In genomic region chr12:52624871-52625270, GRCm38 (mm10) we compare ENCODE assay signal across 17 mouse cellular contexts.
DNase-seq lines count a peak whose midpoint lies in the region; TF ChIP-seq lines count a peak whose summit lies in the region.
"Had no signal": no experiment of that assay in that cellular context is flagged by ENCODE, and none has a peak within 500 bp of the region (broad histone marks: within the 10 kb centered on the region; RNA-seq: fewer than 3 reads in every experiment).

No protein-coding gene starts in this region.

- DNase-seq in heart, adult 11 months = peak; percentile 58
- DNase-seq in heart, adult 2 months = no peak
- peak; percentile 36 for DNase-seq in NIH3T3 (ENCODE audit: low read depth)
- no peak for DNase-seq in layer of hippocampus, adult 18-20 months (ENCODE audit: low spot score in 2 of 2)
- no peak for DNase-seq in frontal cortex, postnatal 10 days (ENCODE audit: low spot score in 2 of 2)
- DNase-seq: adrenal gland, postnatal 10 days; cerebellum, adult 2 months; gastrocnemius, adult 2 months; gastrocnemius, postnatal 25 days; heart, adult 18-20 months; heart, postnatal 14 days had no signal

- H3K27me3 ChIP-seq in heart, adult 2 months (ENCODE audit: control insufficient read depth, insufficient read depth, low read length) = no peaks in the 10 kb centered on the region
- H3K27me3 ChIP-seq: CH12.LX; embryonic facial prominence, embryonic 13.5 days; forebrain, embryonic 12.5 days; heart, embryonic 15.5 days; hindbrain, embryonic 15.5 days had no signal

- no peaks in the 10 kb centered on the region for H3K36me3 ChIP-seq in heart, adult 2 months (ENCODE audit: control insufficient read depth, insufficient read depth, low read length)
- H3K36me3 ChIP-seq in macrophage (ENCODE audit: inconsistent target) = no peaks in the 10 kb centered on the region
- H3K36me3 ChIP-seq: embryonic facial prominence, embryonic 13.5 days; forebrain, embryonic 12.5 days; heart, embryonic 15.5 days; hindbrain, embryonic 15.5 days had no signal

- no peak for TF ChIP-seq CTCF in heart, adult 2 months (IDR thresholded peaks at IDR 0.05)

- H3K4me1 ChIP-seq in heart, adult 2 months (ENCODE audit: control insufficient read depth, insufficient read depth, low read length) = no peaks in the 10 kb centered on the region
- H3K4me1 ChIP-seq: heart, embryonic 15.5 days; hindbrain, embryonic 15.5 days had no signal

- H3K4me3 ChIP-seq in heart, adult 2 months = no peak overlapping the region
- no peak overlapping the region for H3K4me3 ChIP-seq in macrophage (ENCODE audit: inconsistent target)
- H3K4me3 ChIP-seq: embryonic facial prominence, embryonic 13.5 days; forebrain, embryonic 12.5 days; gastrocnemius, adult 2 months; heart, embryonic 15.5 days; hindbrain, embryonic 15.5 days had no signal

- no peak overlapping the region for H3K27ac ChIP-seq in heart, adult 2 months
- 0 out of 2 replicates have a peak overlapping the region, but pooled peaks have one; percentile 12 for H3K27ac ChIP-seq in macrophage
- H3K27ac ChIP-seq: embryonic facial prominence, embryonic 13.5 days; forebrain, embryonic 12.5 days; gastrocnemius, adult 2 months; heart, embryonic 15.5 days; hindbrain, embryonic 15.5 days had no signal

- TF ChIP-seq EP300 in heart, adult 2 months (IDR thresholded peaks at IDR 0.05; ENCODE audit: insufficient read depth, low read depth, low read length) = no peak

- no peak for TF ChIP-seq POLR2A in heart, adult 2 months (IDR thresholded peaks at IDR 0.05; ENCODE audit: insufficient read depth, low read depth, low read length)

- WGBS in heart, adult 2 months = 60% methylated on average over 1 of the region's 1 CpGs
- WGBS in macrophage (ENCODE audit: missing documents) = 83% methylated on average over 1 of the region's 1 CpGs

- no peaks in the 10 kb centered on the region for H3K79me2 ChIP-seq in heart, adult 2 months (replicated peaks; ENCODE audit: control insufficient read depth, insufficient read depth, low read length)
- H3K79me2 ChIP-seq in macrophage (ENCODE audit: inconsistent target) = no peaks in the 10 kb centered on the region

- intact Hi-C loops in heart, adult 2 months (cut with DNase I) = no loop called here

- no peak overlapping the region for H3K9ac ChIP-seq in heart, adult 2 months (ENCODE audit: low read depth, low read length)
- H3K9ac ChIP-seq: embryonic facial prominence, embryonic 13.5 days; forebrain, embryonic 12.5 days; heart, embryonic 15.5 days; hindbrain, embryonic 15.5 days had no signal

Comparison
In these comparisons a context has a peak if more than half of its experiments do, and no peak if none do; other contexts are left out.
1. DNase-seq: peak in heart, adult 11 months (single experiment) and NIH3T3 (single experiment); none in heart, adult 2 months (0 of 2), layer of hippocampus, adult 18-20 months (0 of 2) and frontal cortex, postnatal 10 days (0 of 2).